Mouse (Mus musculus) lung, adult 2 months (tissue): ENCODE data around the gene Dab2. TPM values are rescaled to one million over a fixed set of nuclear protein-coding genes. Genes with fewer than 3 reads are reported as not detected.

Experiments
- DNase-seq: peaks from one replicate; pipeline ENCODE4 v3.0.0; 2022
- H3K4me1 ChIP-seq: fragments of 200-500 bp; 2 replicates; pipeline ENCODE4 v1.6.1; 2011; ENCODE audit warnings: low read length; ENCODE audit not compliant: control insufficient read depth, insufficient read depth
- H3K4me3 ChIP-seq: fragments of 200-500 bp; replicated peaks from 2 replicates; pipeline ENCODE3; 2011; ENCODE audit warnings: low read depth, mild to moderate bottlenecking, control low read depth, low read length; ENCODE audit errors: extremely low read depth
- CTCF ChIP-seq: fragments of 200-500 bp; IDR thresholded peaks from 2 replicates; pipeline ENCODE4 v1.5.1; 2011; ENCODE audit warnings: mild to moderate bottlenecking, low read length, control low read depth; ENCODE audit not compliant: insufficient read depth
- POLR2A ChIP-seq: fragments of 200-500 bp; IDR thresholded peaks from 2 replicates; pipeline ENCODE4 v1.6.1; 2011; ENCODE audit warnings: low read depth, mild to moderate bottlenecking, control low read depth, low read length, borderline replicate concordance; ENCODE audit errors: extremely low read depth
- WGBS: fragments of 180-500 bp; shearing (Covaris S2); methylation state at CpG from one replicate; pipeline ENCODE4 v1.1.7; 2018; 5-methylcytosine and 5-hydroxymethylcytosine counted together
- polyA plus RNA-seq: library from polyadenylated mRNA; depleted of rRNA; stranded (reverse); fragments of >200 nt; gene quantifications from 2 replicates; pipeline ENCODE4 v1.2.3, GENCODE M21; 2012

Gene Dab2
- polyA plus RNA-seq, 1 experiment, result 43.4 TPM

DNA sequence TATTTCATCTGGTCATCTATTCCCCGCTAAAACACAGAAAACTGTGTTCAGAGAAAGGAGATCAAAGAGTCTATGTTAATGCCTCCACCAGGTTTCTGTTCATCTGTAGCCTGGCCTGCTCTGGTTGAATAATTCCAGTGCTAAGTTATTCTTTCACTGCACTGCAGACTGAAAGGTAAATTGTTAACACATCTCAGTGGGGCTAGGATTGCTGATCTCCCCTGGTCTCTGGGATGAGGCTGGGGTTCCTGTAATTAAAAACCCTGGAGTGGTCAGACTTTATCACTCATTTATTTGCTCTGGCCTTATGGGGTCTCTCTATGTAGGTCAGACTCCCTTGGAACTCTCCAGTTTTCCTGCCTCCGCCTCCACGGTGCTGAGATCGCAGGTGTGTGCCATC lies 21.7 kb downstream of the Dab2 start:
- Histone ChIP-seq H3K4me1 (no peaks in the 10 kb centered on the region; the same call in 1 of the 2 replicates), H3K4me3 (no peak overlapping the region)
- TF ChIP-seq CTCF, result no peak
- TF ChIP-seq POLR2A, result no peak
- 75% methylated on average over 4 of the region's 4 CpGs for WGBS
- DNase-seq, result no peak

- WGBS, result 58% methylated on average over 5 of the region's 5 CpGs
- TF ChIP-seq POLR2A (no peak), CTCF (no peak)
- no peak for DNase-seq
- no peaks in the 10 kb centered on the region; the same call in 1 of the 2 replicates for H3K4me1 ChIP-seq
- no peak overlapping the region for H3K4me3 ChIP-seq
Measured at GRCm38 (mm10) chr15:6322311-6322710, 22.7 kb downstream of the Dab2 start.

- Histone ChIP-seq H3K4me1 (no peaks in the 10 kb centered on the region; the same call in 1 of the 2 replicates), H3K4me3 (no peak overlapping the region)
- DNase-seq, result no peak
- TF ChIP-seq CTCF, result no peak
- TF ChIP-seq POLR2A, result no peak
- WGBS, result 70% methylated on average over 7 of the region's 7 CpGs
Measured at GRCm38 (mm10) chr15:6323577-6323976, 24.0 kb downstream of the Dab2 start.

GRCm38 (mm10) chr15:6325443-6325842 lies 25.9 kb downstream of the Dab2 start:
- no peaks in the 10 kb centered on the region; the same call in 1 of the 2 replicates for H3K4me1 ChIP-seq
- no peak overlapping the region for H3K4me3 ChIP-seq
- no peak for DNase-seq
- no peak for TF ChIP-seq POLR2A
- no peak for TF ChIP-seq CTCF
- WGBS, result 61% methylated on average over 4 of the region's 4 CpGs

DNA sequence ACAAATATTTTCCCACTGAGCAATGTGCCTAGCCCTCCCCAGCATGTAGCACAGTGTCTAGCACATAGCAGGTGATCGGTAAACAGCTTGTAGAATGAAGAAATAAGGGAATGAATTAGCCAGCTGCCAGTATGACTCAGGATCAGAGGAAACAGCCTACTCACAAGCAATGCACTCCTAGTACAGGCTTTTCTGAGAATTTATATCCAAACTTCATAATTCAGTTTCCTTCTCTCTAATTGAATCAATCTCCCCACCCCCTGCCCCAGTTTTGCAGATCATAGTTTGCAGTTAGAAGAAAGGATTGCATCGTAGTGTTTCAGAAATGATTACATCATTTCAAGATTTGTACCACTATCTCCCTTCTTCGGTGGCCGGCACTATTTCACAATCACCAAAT lies 26.4 kb downstream of the Dab2 start:
- 43% methylated on average over 4 of the region's 4 CpGs for WGBS
- TF ChIP-seq POLR2A, result no peak
- TF ChIP-seq CTCF, result no peak
- DNase-seq, result no peak
- no peak overlapping the region for H3K4me3 ChIP-seq
- no peaks in the 10 kb centered on the region; the same call in 1 of the 2 replicates for H3K4me1 ChIP-seq

DNA sequence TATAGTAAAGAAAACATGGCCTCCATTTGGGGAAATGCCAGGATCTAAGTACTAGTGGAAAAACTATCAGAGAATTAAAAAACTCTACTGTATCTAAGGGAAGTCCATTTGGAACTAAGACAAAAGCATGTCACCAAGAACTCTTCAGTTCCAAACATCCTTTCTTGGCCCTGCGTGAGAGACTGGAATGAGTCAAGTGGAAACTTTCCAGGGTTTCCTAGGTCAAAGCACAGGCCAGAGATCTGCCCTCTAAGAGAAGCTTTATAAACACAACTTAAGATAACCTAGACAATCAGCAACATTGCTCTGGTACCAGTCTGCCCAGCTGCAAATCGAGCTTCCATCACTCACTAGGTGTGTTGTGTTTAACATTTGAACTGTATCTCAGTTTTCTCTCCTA lies 31.8 kb downstream of the Dab2 start:
- no peak for DNase-seq
- Histone ChIP-seq H3K4me1 (no peaks in the 10 kb centered on the region), H3K4me3 (no peak overlapping the region)
- TF ChIP-seq CTCF (no peak), POLR2A (no peak)
- WGBS, result 18% methylated on average over 2 of the region's 2 CpGs

- TF ChIP-seq POLR2A (no peak), CTCF (no peak)
Measured at GRCm38 (mm10) chr15:6334664-6335206, 35.1 kb downstream of the Dab2 start.

GRCm38 (mm10) chr15:6339767-6340166 lies 40.2 kb downstream of the Dab2 start:
- Histone ChIP-seq H3K4me1 (no peaks in the 10 kb centered on the region), H3K4me3 (no peak overlapping the region)
- no peak for DNase-seq
- WGBS, result 93% methylated on average over 5 of the region's 5 CpGs
- TF ChIP-seq CTCF (no peak), POLR2A (no peak)

More at GRCm38 (mm10) chr15:6334664-6335206, 35.1 kb downstream of the Dab2 start:
- WGBS, result 71% methylated on average over 1 of the region's 1 CpGs
- no peak for DNase-seq
- Histone ChIP-seq H3K4me3 (no peak overlapping the region), H3K4me1 (no peaks in the 10 kb centered on the region)

- H3K4me1 ChIP-seq, result no peaks in the 10 kb centered on the region
- TF ChIP-seq POLR2A (no peak), CTCF (no peak)
- no peak overlapping the region for H3K4me3 ChIP-seq
- WGBS, result 78% methylated on average over 6 of the region's 6 CpGs
- DNase-seq, result no peak
Measured at GRCm38 (mm10) chr15:6340347-6340746, 40.8 kb downstream of the Dab2 start.

DNA sequence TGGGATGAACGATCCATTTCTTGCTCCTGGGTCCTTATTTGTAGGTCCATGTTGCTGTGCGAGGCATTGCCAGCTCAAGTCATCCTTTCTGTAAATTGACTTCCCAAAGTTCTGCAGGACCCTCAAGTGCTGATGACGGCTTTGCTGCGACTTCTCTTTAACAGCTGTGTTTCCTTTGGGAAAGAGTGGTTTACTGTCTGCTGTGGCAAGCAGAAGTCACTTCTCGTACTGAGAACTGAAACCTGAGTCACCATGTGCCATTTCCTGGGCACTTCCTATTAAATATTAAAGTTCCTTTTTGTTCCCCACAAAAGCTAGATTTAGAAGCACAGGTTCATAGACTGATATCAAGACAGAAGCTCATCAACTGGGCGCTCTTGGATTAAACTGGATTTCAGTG lies 41.8 kb downstream of the Dab2 start:
- 69% methylated on average over 6 of the region's 6 CpGs for WGBS
- no peaks in the 10 kb centered on the region for H3K4me1 ChIP-seq
- DNase-seq, result no peak

More for the DNA sequence above, 41.8 kb downstream of the Dab2 start:
- TF ChIP-seq CTCF, result no peak
- no peak for TF ChIP-seq POLR2A
- no peak overlapping the region for H3K4me3 ChIP-seq
